Mouse (Mus musculus): ENCODE results near the gene Anpep.

DNA sequence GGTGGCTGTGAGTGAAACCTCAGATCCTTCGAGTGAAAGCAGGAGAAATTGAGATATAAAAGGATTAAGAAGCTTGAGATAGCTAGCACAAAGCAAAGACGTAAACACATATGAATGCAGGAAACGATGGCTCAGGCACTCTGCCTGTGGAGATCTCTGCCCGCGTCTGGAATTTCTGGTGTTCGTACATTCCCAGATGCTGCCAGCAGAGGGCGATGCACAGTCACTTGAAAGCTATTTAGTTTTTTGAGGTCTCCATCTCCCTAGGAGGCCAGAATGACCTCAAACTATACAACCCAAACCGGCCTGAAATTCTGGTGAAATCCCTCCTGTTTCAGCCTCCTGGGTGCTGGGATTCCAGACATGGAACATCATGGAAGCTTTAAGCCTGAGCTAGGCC, 61.8 kb downstream of the Anpep start:
- TF ChIP-seq POLR2A (IDR thresholded peaks at IDR 0.05; ENCODE audit: extremely low read depth, insufficient read depth, low read length) (no peak), CTCF (IDR thresholded peaks at IDR 0.05; ENCODE audit: extremely low read depth, insufficient read depth, low read length) (peak; percentile 88)

Measured in cortical plate, adult 2 months (tissue).